Mouse (Mus musculus): Measurements from ENCODE around the gene Adra1b.

The Adra1b gene

DNA sequence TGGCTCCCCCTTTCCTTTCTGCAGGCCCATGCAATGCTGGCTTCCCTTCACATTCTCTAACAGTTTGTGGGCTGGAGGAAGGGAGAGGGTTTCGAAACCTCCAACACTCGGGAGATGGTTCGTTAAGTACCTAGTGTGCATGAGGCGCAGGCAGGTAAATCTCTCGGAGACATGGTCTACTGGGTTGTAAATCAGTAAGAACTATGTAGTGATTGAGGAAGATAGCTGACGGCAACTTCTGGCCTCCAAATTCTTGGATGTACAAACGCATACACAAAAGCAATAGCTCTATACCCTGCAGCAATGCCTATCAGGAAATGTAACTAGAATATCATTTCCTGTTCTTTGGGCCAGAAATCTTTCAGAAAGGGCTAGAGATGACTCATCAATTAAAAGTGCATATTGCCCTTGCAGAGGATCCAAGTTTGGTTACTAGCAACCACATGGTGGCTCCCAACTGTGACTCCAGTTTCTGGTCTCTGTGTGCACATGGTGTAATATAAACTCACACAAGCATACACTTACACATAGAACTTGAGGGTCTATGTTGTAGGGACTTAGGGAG lies 172.2 kb downstream of the Adra1b start:
- DNase-seq (ENCODE audit: low spot score in 2 of 2): no peak

DNA sequence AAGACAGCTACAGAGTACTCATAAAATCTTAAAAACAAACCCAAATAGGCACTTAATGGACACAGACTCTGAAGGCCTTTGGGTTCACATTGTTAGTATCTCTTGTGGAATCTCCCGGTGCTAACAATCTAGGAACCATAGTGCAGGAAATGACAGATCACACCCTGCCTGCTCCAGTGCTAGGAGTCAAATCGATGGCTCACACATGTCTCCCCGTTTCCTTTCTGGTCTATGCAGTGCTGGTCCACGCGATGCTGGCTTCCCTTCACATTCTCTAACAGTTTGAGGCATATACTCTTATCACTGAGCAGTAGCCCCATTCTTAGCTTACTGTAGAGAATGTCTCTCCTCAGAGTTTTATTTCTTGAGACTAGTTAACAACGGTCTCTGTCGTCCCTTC lies 173.2 kb downstream of the Adra1b start:
- DNase-seq (ENCODE audit: low spot score in 2 of 2): no peak

Data from natural killer cell, adult 2 months (primary cell).